Mouse (Mus musculus) embryonic fibroblast, embryonic 13.5 days (primary cell): Measurements from ENCODE around the gene Ccnb1. TPM values are rescaled to one million over a fixed set of nuclear protein-coding genes. Genes with fewer than 3 reads are reported as not detected.

Experiments used
- H3K27ac ChIP-seq: 2 replicates; pipeline ENCODE4 v1.5.1; 2012; ENCODE audit warnings: low read length, control low read depth, inconsistent platforms; ENCODE audit not compliant: insufficient read depth
- H3K4me1 ChIP-seq: 2 replicates; pipeline ENCODE4 v1.6.1; 2011; ENCODE audit warnings: low read length; ENCODE audit not compliant: control insufficient read depth, insufficient read depth
- H3K4me3 ChIP-seq: 2 replicates; pipeline ENCODE4 v1.5.1; 2011; ENCODE audit warnings: mild to moderate bottlenecking, control low read depth, low read length; ENCODE audit not compliant: insufficient read depth
- CTCF ChIP-seq: IDR thresholded peaks from 2 replicates; pipeline ENCODE4 v1.5.1; 2011; ENCODE audit warnings: mild to moderate bottlenecking, control low read depth, low read length, moderate library complexity, borderline replicate concordance; ENCODE audit not compliant: insufficient read depth
- POLR2A ChIP-seq: IDR thresholded peaks from 2 replicates; pipeline ENCODE4 v1.6.1; 2011; ENCODE audit warnings: low read depth, mild to moderate bottlenecking, control low read depth, low read length, moderate library complexity
- polyA plus RNA-seq: library from polyadenylated mRNA; stranded (reverse); fragments of >200 nt; gene quantifications from 2 replicates; pipeline ENCODE4 v1.2.4, GENCODE M21; 2011; ENCODE audit warnings: low read depth; ENCODE audit not compliant: missing spikeins, insufficient read length

Gene Ccnb1
- polyA plus RNA-seq, result 84.2 and 103 TPM in 2 replicates

GRCm38 (mm10) chr13:100786414-100786867, at the start of gene Ccnb1:
TSS of gene Ccnb1 (minus strand) at chr13:100786570.
- Histone ChIP-seq H3K4me3 (peak within 1 kb of the TSS; percentile 100), H3K4me1 (peaks cover 3% of the 10 kb centered on the region; the same call in 1 of the 2 replicates), H3K27ac (peak within 1 kb of the TSS; percentile 43)
- TF ChIP-seq CTCF (peak; percentile 67; the same call in 1 of the 2 replicates), POLR2A (peak; percentile 96)

- TF ChIP-seq CTCF (no peak), POLR2A (no peak)
- Histone ChIP-seq H3K4me1 (no peaks in the 10 kb centered on the region), H3K27ac (no peak overlapping the region), H3K4me3 (no peak overlapping the region)
Observed at GRCm38 (mm10) chr13:100834777-100835176, 48.4 kb upstream of the Ccnb1 start.

GRCm38 (mm10) chr13:100833640-100834002, 47.3 kb upstream of the Ccnb1 start:
- Histone ChIP-seq H3K4me1 (no peaks in the 10 kb centered on the region), H3K27ac (no peak overlapping the region), H3K4me3 (no peak overlapping the region)
- no peak for TF ChIP-seq CTCF
- no peak for TF ChIP-seq POLR2A

- Histone ChIP-seq H3K27ac (peak within 1 kb of the TSS; percentile 23; the same call in 1 of the 2 replicates), H3K4me3 (peak within 1 kb of the TSS; percentile 88), H3K4me1 (no peaks in the 10 kb centered on the region)
- TF ChIP-seq CTCF (peak; percentile 66; the same call in 1 of the 2 replicates), POLR2A (peak; percentile 82)
Observed at GRCm38 (mm10) chr13:100832741-100833639, 46.6 kb upstream of the Ccnb1 start, which contains the start of gene Slc30a5. TSS of gene Slc30a5 (minus strand) at chr13:100833427.

GRCm38 (mm10) chr13:100832188-100832587, 45.8 kb upstream of the Ccnb1 start:
- Histone ChIP-seq H3K4me1 (no peaks in the 10 kb centered on the region), H3K4me3 (peak overlapping the region; percentile 88), H3K27ac (peak overlapping the region; percentile 23; the same call in 1 of the 2 replicates)
- TF ChIP-seq CTCF, result no peak
- TF ChIP-seq POLR2A, result no peak; the same call in 1 of the 2 replicates

- Histone ChIP-seq H3K4me1 (no peaks in the 10 kb centered on the region), H3K27ac (no peak overlapping the region), H3K4me3 (peak overlapping the region; percentile 19)
- TF ChIP-seq CTCF (no peak), POLR2A (no peak)
Observed at GRCm38 (mm10) chr13:100831123-100831522, 44.8 kb upstream of the Ccnb1 start.

- TF ChIP-seq CTCF (no peak), POLR2A (no peak)
- no peak overlapping the region for H3K4me3 ChIP-seq
- no peaks in the 10 kb centered on the region for H3K4me1 ChIP-seq
- H3K27ac ChIP-seq, result no peak overlapping the region
Observed at GRCm38 (mm10) chr13:100825627-100826410, 39.4 kb upstream of the Ccnb1 start.

- no peak overlapping the region for H3K27ac ChIP-seq
- no peaks in the 10 kb centered on the region for H3K4me1 ChIP-seq
- TF ChIP-seq CTCF, result no peak
- no peak for TF ChIP-seq POLR2A
- no peak overlapping the region for H3K4me3 ChIP-seq
Observed at GRCm38 (mm10) chr13:100824916-100825315, 38.5 kb upstream of the Ccnb1 start.

- no peak overlapping the region for H3K4me3 ChIP-seq
Observed at GRCm38 (mm10) chr13:100824306-100824705, 37.9 kb upstream of the Ccnb1 start.

GRCm38 (mm10) chr13:100823863-100824262, 37.5 kb upstream of the Ccnb1 start:
- Histone ChIP-seq H3K4me3 (no peak overlapping the region), H3K4me1 (no peaks in the 10 kb centered on the region), H3K27ac (no peak overlapping the region)
- TF ChIP-seq CTCF (no peak), POLR2A (no peak)

More at GRCm38 (mm10) chr13:100824306-100824705, 37.9 kb upstream of the Ccnb1 start:
- Histone ChIP-seq H3K4me1 (no peaks in the 10 kb centered on the region), H3K27ac (no peak overlapping the region)
- TF ChIP-seq CTCF (no peak), POLR2A (no peak)
